Mouse (Mus musculus): ENCODE measurements around the gene Pithd1.

DNA sequence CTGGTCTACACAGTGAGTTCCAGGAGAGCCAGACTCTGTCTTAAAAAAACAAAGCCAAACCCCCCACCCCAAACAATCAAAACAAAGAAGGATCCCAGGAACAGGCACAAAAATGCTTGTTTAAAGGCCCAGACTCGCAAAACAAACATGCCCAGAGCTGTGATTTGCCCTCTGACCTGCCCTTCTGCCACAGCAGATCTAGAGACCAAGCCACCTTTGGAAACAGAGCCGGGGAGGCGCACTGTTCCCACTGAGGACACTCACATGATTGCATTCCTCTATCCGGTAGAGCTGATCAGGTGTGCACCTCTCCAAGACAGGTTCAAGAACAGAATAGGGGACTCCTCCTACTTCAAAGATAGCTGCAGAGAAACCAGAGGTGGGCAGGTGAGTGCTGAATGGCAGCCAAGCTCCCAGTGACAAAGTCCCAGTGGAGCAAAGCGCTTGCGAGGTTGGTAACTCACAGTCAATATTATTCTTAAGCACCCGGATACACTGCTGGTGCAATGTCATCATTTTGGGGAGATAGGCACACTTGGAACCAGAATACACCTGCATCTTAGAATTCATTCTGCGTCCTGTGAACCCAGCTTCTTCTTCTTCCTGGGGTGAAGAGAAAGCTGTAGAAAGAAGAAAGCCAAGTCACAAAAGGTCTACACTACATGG lies 21.9 kb upstream of the Pithd1 start:
- TF ChIP-seq ZNF384 (IDR thresholded peaks at IDR 0.05; ENCODE audit: low read depth, low read length) (no peak), MAFK (IDR thresholded peaks at IDR 0.05; ENCODE audit: insufficient read depth, low read depth, low read length) (no peak)

Measured in ES-E14 (cell line).